9 mouse cellular contexts compared by ENCODE assay signal in genomic region chr6:125425205-125426090, GRCm38 (mm10). TPM values are rescaled to one million over a fixed set of nuclear protein-coding genes. Genes with fewer than 3 reads are reported as not detected.
A peak's percentile ranks its signal among the peaks of the same experiment; 100 is the strongest.
DNase-seq lines count a peak whose midpoint lies in the region; ATAC-seq and TF ChIP-seq lines count a peak whose summit lies in the region.
"Had no signal": no experiment of that assay in that cellular context is flagged by ENCODE, and none has a peak within 500 bp of the region (broad histone marks: within the 10 kb centered on the region; RNA-seq: fewer than 3 reads in every experiment).

No protein-coding gene starts in this region.

- 59% methylated on average over 15 of the region's 15 CpGs for WGBS in heart, adult 2 months
- WGBS in hindbrain, postnatal 0 days: 58% methylated on average over 14 of the region's 15 CpGs

- peaks cover 1% of the 10 kb centered on the region; the same call in 1 of the 2 replicates for H3K4me1 ChIP-seq in heart, adult 2 months (ENCODE audit: control insufficient read depth, insufficient read depth, low read length)
- H3K4me1 ChIP-seq in hindbrain, postnatal 0 days (ENCODE audit: insufficient read depth, low read length): 0 out of 2 replicates have a peak, but pooled peaks cover 3% of the 10 kb centered on the region

- no peaks in the 10 kb centered on the region for H3K36me3 ChIP-seq in heart, adult 2 months (ENCODE audit: control insufficient read depth, insufficient read depth, low read length)
- H3K36me3 ChIP-seq in hindbrain, postnatal 0 days (ENCODE audit: insufficient read depth, low read length): no peaks in the 10 kb centered on the region
- H3K36me3 ChIP-seq: midbrain, embryonic 13.5 days had no signal

- peak; percentile 25 for DNase-seq in adrenal gland, postnatal 10 days
- no peak for DNase-seq in adrenal gland, adult 18-20 months (ENCODE audit: low spot score in 2 of 2)
- DNase-seq in CD4-positive, CD25-positive, alpha-beta regulatory T cell, adult 2 months (ENCODE audit: low read depth, low spot score): peak; percentile 69
- no peak for DNase-seq in heart, adult 2 months
- DNase-seq in hindbrain, postnatal 0 days (ENCODE audit: low spot score): no peak
- DNase-seq in layer of hippocampus, postnatal 10 days (ENCODE audit: low spot score in 2 of 2): no peak

- TF ChIP-seq CTCF in heart, adult 2 months (IDR thresholded peaks at IDR 0.05): no peak
- TF ChIP-seq CTCF in hindbrain, postnatal 0 days (IDR thresholded peaks at IDR 0.05; ENCODE audit: low read depth): no peak

- H3K9me3 ChIP-seq in hindbrain, postnatal 0 days (ENCODE audit: low read length): no peaks in the 10 kb centered on the region
- H3K9me3 ChIP-seq: midbrain, embryonic 13.5 days had no signal

- intact Hi-C loops in heart, adult 2 months (cut with DNase I): loop anchor here (1.0 to 2.0 kb wide), 3 partner anchors 69 to 175 kb away; partner anchors contain the start of gene Cd9

- H3K79me2 ChIP-seq in heart, adult 2 months (replicated peaks; ENCODE audit: control insufficient read depth, insufficient read depth, low read length): no peaks in the 10 kb centered on the region

- H3K4me3 ChIP-seq in heart, adult 2 months: no peak overlapping the region
- H3K4me3 ChIP-seq in hindbrain, postnatal 0 days (ENCODE audit: low read length): no peak overlapping the region

- no peak overlapping the region for H3K9ac ChIP-seq in heart, adult 2 months (ENCODE audit: low read depth, low read length)
- H3K9ac ChIP-seq in hindbrain, postnatal 0 days (replicated peaks; ENCODE audit: low read length): no peak overlapping the region

- no peak overlapping the region for H3K27ac ChIP-seq in heart, adult 2 months
- no peak overlapping the region for H3K27ac ChIP-seq in hindbrain, postnatal 0 days
- H3K27ac ChIP-seq: midbrain, embryonic 13.5 days had no signal

- TF ChIP-seq EP300 in heart, adult 2 months (IDR thresholded peaks at IDR 0.05; ENCODE audit: insufficient read depth, low read depth, low read length): no peak

- peak; percentile 48 for ATAC-seq in common myeloid progenitor, adult 5-6 weeks (replicated peaks; ENCODE audit: low read depth, poor library complexity, severe bottlenecking)
- peak; percentile 35 for ATAC-seq in megakaryocyte progenitor cell, adult 5-6 weeks (replicated peaks; ENCODE audit: poor library complexity)
- no peak for ATAC-seq in hindbrain, postnatal 0 days

- H3K27me3 ChIP-seq in heart, adult 2 months (ENCODE audit: control insufficient read depth, insufficient read depth, low read length): no peaks in the 10 kb centered on the region
- no peaks in the 10 kb centered on the region for H3K27me3 ChIP-seq in hindbrain, postnatal 0 days (ENCODE audit: insufficient read depth, low read length)

- TF ChIP-seq POLR2A in heart, adult 2 months (IDR thresholded peaks at IDR 0.05; ENCODE audit: insufficient read depth, low read depth, low read length): no peak

- H3K4me2 ChIP-seq in hindbrain, postnatal 0 days (ENCODE audit: low read depth, low read length): no peak overlapping the region

RNA-seq across cellular contexts. Expression of gene Plekhg6, which starts 44.9 kb away (rescaled TPM):
- under 1 TPM; 0.69 to 0.82 TPM for total RNA-seq in adrenal gland, postnatal 10 days (2021)
- under 1 TPM in 1 of 2 experiments, not detected in 1; 0.13 TPM for total RNA-seq in adrenal gland, adult 18-20 months (2021)
- total RNA-seq in common myeloid progenitor, adult 5-6 weeks (2017): not detected in 2 replicates
- not detected in 2 replicates for total RNA-seq in megakaryocyte progenitor cell, adult 5-6 weeks (2015)
- not detected in 2 replicates for total RNA-seq in megakaryocyte progenitor cell, adult 5-6 weeks (2017)
- under 1 TPM in 1 of 2 experiments, not detected in 1; 0.08 TPM for total RNA-seq in heart, adult 2 months (2021)
- polyA plus RNA-seq in heart, adult 2 months (2012; rRNA removed): 0.06 and 0.14 TPM in 2 replicates
- total RNA-seq in hindbrain, postnatal 0 days (2014; rRNA removed): 0.68 and 0.86 TPM in 2 replicates
- polyA plus RNA-seq in hindbrain, postnatal 0 days (2015; fragmentation: Nextera tagmentation; extraction: Ambion mirVana): 0.32 and 0.74 TPM in 2 replicates
- total RNA-seq in layer of hippocampus, postnatal 10 days (2021): under 1 TPM in 1 of 2 experiments, not detected in 1; 0.14 TPM

Comparison
In these comparisons a context has a peak if more than half of its experiments do, and no peak if none do; other contexts are left out.
1. DNase-seq: peak in adrenal gland, postnatal 10 days (single experiment) and CD4-positive, CD25-positive, alpha-beta regulatory T cell, adult 2 months (single experiment); none in adrenal gland, adult 18-20 months (0 of 2), heart, adult 2 months (0 of 2), hindbrain, postnatal 0 days (single experiment) and layer of hippocampus, postnatal 10 days (0 of 2).